Mouse (Mus musculus): Measurements from ENCODE around the gene Ick. TPM values are rescaled to one million over a fixed set of nuclear protein-coding genes. Genes with fewer than 3 reads are reported as not detected.

Ick gene
- polyA plus RNA-seq, 1 experiment from 2014 or later = 30.6 TPM

GRCm38 (mm10) chr9:78085722-78086287, 23.2 kb upstream of the Ick start:
- Histone ChIP-seq H3K4me3 (replicated peaks) (no peak overlapping the region), H3K4me2 (no peak overlapping the region), H3K9ac (replicated peaks) (no peak overlapping the region), H3K9me3 (replicated peaks) (no peaks in the 10 kb centered on the region), H3K36me3 (peaks cover 66% of the 10 kb centered on the region), H3K4me1 (no peaks in the 10 kb centered on the region), H3K27ac (replicated peaks) (no peak overlapping the region), H3K27me3 (replicated peaks) (no peaks in the 10 kb centered on the region)
- ATAC-seq (ENCODE audit: low FRiP score) = no peak
- WGBS = 75% methylated on average over 14 of the region's 14 CpGs

DNA sequence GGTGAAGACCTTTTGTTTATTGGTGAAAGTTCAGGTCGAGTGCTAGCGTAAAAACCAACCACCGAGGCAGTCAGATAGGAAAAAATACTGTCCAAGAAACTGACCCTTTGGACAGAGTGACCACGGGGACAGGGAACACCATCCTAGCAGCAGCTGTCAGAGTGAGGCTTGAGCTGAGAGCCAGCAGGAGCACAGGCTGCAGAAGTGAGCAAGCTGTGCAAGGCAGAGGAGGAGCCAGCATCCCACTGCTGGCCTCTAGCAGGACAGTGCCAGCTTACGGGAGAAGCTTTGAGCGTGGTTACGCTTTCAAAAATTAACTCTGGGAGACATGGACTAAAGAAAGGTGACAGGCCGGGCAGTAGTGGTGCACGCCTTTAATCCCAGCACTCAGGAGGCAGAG, 21.2 kb upstream of the Ick start:
- Histone ChIP-seq H3K4me1 (no peaks in the 10 kb centered on the region), H3K27me3 (replicated peaks) (no peaks in the 10 kb centered on the region), H3K4me3 (replicated peaks) (no peak overlapping the region), H3K36me3 (peaks cover 55% of the 10 kb centered on the region), H3K4me2 (no peak overlapping the region), H3K27ac (replicated peaks) (no peak overlapping the region), H3K9ac (replicated peaks) (no peak overlapping the region), H3K9me3 (replicated peaks) (no peaks in the 10 kb centered on the region)
- ATAC-seq (ENCODE audit: low FRiP score) = no peak
- WGBS = 90% methylated on average over 9 of the region's 9 CpGs

- Histone ChIP-seq H3K36me3 (peaks cover 51% of the 10 kb centered on the region), H3K9me3 (replicated peaks) (no peaks in the 10 kb centered on the region), H3K4me3 (replicated peaks) (no peak overlapping the region), H3K27me3 (replicated peaks) (no peaks in the 10 kb centered on the region), H3K27ac (replicated peaks) (no peak overlapping the region), H3K4me1 (no peaks in the 10 kb centered on the region), H3K4me2 (no peak overlapping the region), H3K9ac (replicated peaks) (no peak overlapping the region)
- no peak for ATAC-seq (ENCODE audit: low FRiP score)
- WGBS = 83% methylated on average over 4 of the region's 4 CpGs
Measured at GRCm38 (mm10) chr9:78088521-78088920, 20.5 kb upstream of the Ick start.

DNA sequence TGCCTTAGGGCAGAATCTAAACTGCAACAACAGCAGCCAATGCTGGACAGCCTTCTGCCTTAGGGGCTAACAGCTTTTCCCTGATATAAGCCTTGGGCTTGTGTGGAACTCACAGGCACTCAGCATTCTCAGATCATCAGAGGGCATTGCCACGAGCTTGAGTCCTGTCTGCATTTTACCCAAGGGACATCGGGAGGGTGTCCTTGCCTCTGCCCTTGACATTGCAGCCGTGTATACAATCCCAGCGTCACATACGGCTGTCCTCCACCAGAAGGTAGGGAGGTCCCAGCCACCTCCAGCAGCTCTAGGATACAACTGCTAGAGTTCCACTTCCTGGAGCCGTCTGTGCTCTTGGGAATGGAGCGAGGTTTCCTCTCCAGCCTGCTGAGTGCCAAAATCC, 20.0 kb upstream of the Ick start:
- no peak for ATAC-seq (ENCODE audit: low FRiP score)
- Histone ChIP-seq H3K36me3 (peaks cover 50% of the 10 kb centered on the region), H3K4me3 (replicated peaks) (no peak overlapping the region), H3K4me1 (no peaks in the 10 kb centered on the region), H3K9me3 (replicated peaks) (no peaks in the 10 kb centered on the region), H3K27ac (replicated peaks) (no peak overlapping the region), H3K9ac (replicated peaks) (no peak overlapping the region), H3K4me2 (no peak overlapping the region), H3K27me3 (replicated peaks) (no peaks in the 10 kb centered on the region)
- 84% methylated on average over 7 of the region's 7 CpGs for WGBS

GRCm38 (mm10) chr9:78089906-78090305, 19.1 kb upstream of the Ick start:
- no peaks in the 10 kb centered on the region for H3K9me3 ChIP-seq (replicated peaks)
- no peak overlapping the region for H3K27ac ChIP-seq (replicated peaks)
- H3K27me3 ChIP-seq (replicated peaks) = no peaks in the 10 kb centered on the region
- no peaks in the 10 kb centered on the region for H3K4me1 ChIP-seq
- H3K4me2 ChIP-seq = no peak overlapping the region
- ATAC-seq (ENCODE audit: low FRiP score) = no peak
- H3K9ac ChIP-seq (replicated peaks) = no peak overlapping the region
- no peak overlapping the region for H3K4me3 ChIP-seq (replicated peaks)
- 93% methylated on average over 1 of the region's 1 CpGs for WGBS
- peaks cover 45% of the 10 kb centered on the region for H3K36me3 ChIP-seq

DNA sequence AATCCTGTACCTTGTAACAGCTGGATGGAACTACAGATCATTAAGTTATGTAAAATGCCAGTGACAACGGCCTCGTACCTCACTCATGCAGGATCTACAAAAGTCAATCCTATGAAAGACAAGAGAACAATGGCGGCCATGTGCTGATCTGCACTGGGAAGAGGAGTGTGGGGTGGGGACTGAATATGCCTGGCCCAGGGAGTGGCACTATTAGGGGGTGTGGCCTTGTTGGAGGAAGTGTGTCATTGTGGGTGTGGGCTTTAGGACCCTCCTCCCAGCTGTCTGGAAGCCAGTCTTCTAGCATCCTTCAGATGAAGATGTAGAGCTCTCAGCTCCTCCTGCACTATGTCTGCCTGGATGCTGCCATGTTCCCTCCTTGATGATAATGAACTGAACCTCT, 18.4 kb upstream of the Ick start:
- Histone ChIP-seq H3K9ac (replicated peaks) (no peak overlapping the region), H3K4me1 (no peaks in the 10 kb centered on the region), H3K9me3 (replicated peaks) (no peaks in the 10 kb centered on the region), H3K4me3 (replicated peaks) (no peak overlapping the region), H3K27ac (replicated peaks) (no peak overlapping the region), H3K27me3 (replicated peaks) (no peaks in the 10 kb centered on the region), H3K4me2 (no peak overlapping the region), H3K36me3 (peaks cover 44% of the 10 kb centered on the region)
- 91% methylated on average over 3 of the region's 3 CpGs for WGBS
- ATAC-seq (ENCODE audit: low FRiP score) = no peak

GRCm38 (mm10) chr9:78095686-78096085, 13.3 kb upstream of the Ick start:
- Histone ChIP-seq H3K4me1 (no peaks in the 10 kb centered on the region), H3K9ac (replicated peaks) (no peak overlapping the region), H3K4me3 (replicated peaks) (no peak overlapping the region), H3K9me3 (replicated peaks) (no peaks in the 10 kb centered on the region), H3K36me3 (peaks cover 56% of the 10 kb centered on the region), H3K27ac (replicated peaks) (no peak overlapping the region), H3K4me2 (no peak overlapping the region), H3K27me3 (replicated peaks) (no peaks in the 10 kb centered on the region)
- WGBS = 95% methylated on average over 12 of the region's 12 CpGs
- no peak for ATAC-seq (ENCODE audit: low FRiP score)

DNA sequence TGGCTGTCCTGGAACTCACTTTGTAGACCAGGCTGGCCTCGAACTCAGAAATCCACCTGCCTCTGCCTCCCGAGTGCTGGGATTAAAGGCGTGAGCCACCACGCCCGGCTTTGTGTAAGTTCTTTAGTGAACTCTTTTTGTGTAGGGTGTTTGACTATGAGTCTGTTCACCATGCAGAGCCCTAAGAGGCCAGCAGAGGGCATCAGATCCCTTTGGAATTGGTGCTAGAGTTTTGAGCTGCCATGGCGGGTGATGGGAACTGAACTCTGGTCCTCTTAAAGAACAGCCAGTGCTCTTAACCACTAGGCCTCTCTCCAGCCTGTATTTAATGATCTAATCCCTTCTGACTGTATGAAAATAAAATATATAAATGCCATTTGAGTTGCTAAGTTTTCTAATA, 12.6 kb upstream of the Ick start:
- Histone ChIP-seq H3K9ac (replicated peaks) (no peak overlapping the region), H3K9me3 (replicated peaks) (no peaks in the 10 kb centered on the region), H3K4me3 (replicated peaks) (no peak overlapping the region), H3K4me1 (no peaks in the 10 kb centered on the region), H3K4me2 (no peak overlapping the region), H3K27me3 (replicated peaks) (no peaks in the 10 kb centered on the region), H3K27ac (replicated peaks) (no peak overlapping the region), H3K36me3 (peaks cover 63% of the 10 kb centered on the region)
- no peak for ATAC-seq (ENCODE audit: low FRiP score)
- WGBS = 97% methylated on average over 6 of the region's 6 CpGs

GRCm38 (mm10) chr9:78100956-78101355, 8.0 kb upstream of the Ick start:
- peaks cover 46% of the 10 kb centered on the region for H3K36me3 ChIP-seq
- H3K4me2 ChIP-seq = no peak overlapping the region
- no peaks in the 10 kb centered on the region for H3K9me3 ChIP-seq (replicated peaks)
- 85% methylated on average over 5 of the region's 5 CpGs for WGBS
- H3K9ac ChIP-seq (replicated peaks) = no peak overlapping the region
- peaks cover 4% of the 10 kb centered on the region for H3K4me1 ChIP-seq
- no peak overlapping the region for H3K4me3 ChIP-seq (replicated peaks)
- ATAC-seq (ENCODE audit: low FRiP score) = no peak
- no peak overlapping the region for H3K27ac ChIP-seq (replicated peaks)
- H3K27me3 ChIP-seq (replicated peaks) = no peaks in the 10 kb centered on the region

- H3K4me3 ChIP-seq (replicated peaks) = no peak overlapping the region
- peaks cover 6% of the 10 kb centered on the region for H3K4me1 ChIP-seq
- H3K27me3 ChIP-seq (replicated peaks) = no peaks in the 10 kb centered on the region
- ATAC-seq (ENCODE audit: low FRiP score) = no peak
- H3K36me3 ChIP-seq = peaks cover 44% of the 10 kb centered on the region
- H3K4me2 ChIP-seq = no peak overlapping the region
- no peak overlapping the region for H3K9ac ChIP-seq (replicated peaks)
- WGBS = 71% methylated on average over 4 of the region's 4 CpGs
- no peaks in the 10 kb centered on the region for H3K9me3 ChIP-seq (replicated peaks)
- no peak overlapping the region for H3K27ac ChIP-seq (replicated peaks)
Measured at GRCm38 (mm10) chr9:78101431-78101830, 7.6 kb upstream of the Ick start.

- no peak overlapping the region for H3K27ac ChIP-seq (replicated peaks)
- WGBS = 95% methylated on average over 8 of the region's 8 CpGs
- peaks cover 20% of the 10 kb centered on the region for H3K4me1 ChIP-seq
- H3K9me3 ChIP-seq (replicated peaks) = no peaks in the 10 kb centered on the region
- no peak overlapping the region for H3K4me3 ChIP-seq (replicated peaks)
- no peak overlapping the region for H3K4me2 ChIP-seq
- H3K9ac ChIP-seq (replicated peaks) = no peak overlapping the region
- ATAC-seq (ENCODE audit: low FRiP score) = no peak
- no peaks in the 10 kb centered on the region for H3K27me3 ChIP-seq (replicated peaks)
- H3K36me3 ChIP-seq = peaks cover 20% of the 10 kb centered on the region
Measured at GRCm38 (mm10) chr9:78103965-78104560, 4.9 kb upstream of the Ick start.

DNA sequence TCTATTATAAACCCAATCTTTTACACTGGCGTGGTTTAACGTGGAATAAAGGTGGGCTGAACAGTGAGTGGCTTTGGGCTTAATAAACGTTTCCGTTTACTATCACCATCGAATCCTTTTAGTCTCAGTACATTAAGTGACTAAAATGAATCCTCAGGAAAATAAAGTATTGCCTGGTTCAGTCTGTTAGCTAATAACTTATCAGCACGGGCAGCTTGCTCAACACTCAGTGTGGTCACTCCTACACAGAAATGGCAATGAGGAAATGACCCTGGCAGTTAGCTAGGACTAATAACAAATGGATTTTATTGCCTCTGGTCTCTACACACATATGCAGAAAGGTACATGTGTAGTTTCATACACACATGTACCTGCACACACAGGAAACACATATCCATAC, 4.0 kb upstream of the Ick start:
- H3K27ac ChIP-seq (replicated peaks) = no peak overlapping the region
- H3K27me3 ChIP-seq (replicated peaks) = no peaks in the 10 kb centered on the region
- H3K36me3 ChIP-seq = peaks cover 14% of the 10 kb centered on the region
- no peaks in the 10 kb centered on the region for H3K9me3 ChIP-seq (replicated peaks)
- 91% methylated on average over 6 of the region's 6 CpGs for WGBS
- no peak overlapping the region for H3K9ac ChIP-seq (replicated peaks)
- H3K4me3 ChIP-seq (replicated peaks) = no peak overlapping the region
- peaks cover 26% of the 10 kb centered on the region for H3K4me1 ChIP-seq
- no peak for ATAC-seq (ENCODE audit: low FRiP score)
- no peak overlapping the region for H3K4me2 ChIP-seq

Data from neural tube, embryonic 15.5 days (tissue).